Mouse (Mus musculus) liver, adult 2 months (tissue): ENCODE measurements around the gene 9430038I01Rik.

ENCODE experiments used
- CTCF ChIP-seq: fragments of 200-500 bp; IDR thresholded peaks from 2 replicates; pipeline ENCODE4 v1.5.1; 2011; ENCODE audit warnings: low read depth, low read length, control low read depth
- POLR2A ChIP-seq: fragments of 200-500 bp; IDR thresholded peaks from 2 replicates; pipeline ENCODE4 v1.6.1; 2011; ENCODE audit warnings: low read length, control low read depth; ENCODE audit not compliant: insufficient read depth; ENCODE audit errors: extremely low read depth

- TF ChIP-seq CTCF (peak; percentile 50), POLR2A (no peak)
These were observed 43.8 kb downstream of the 9430038I01Rik start for GRCm38 (mm10) chr7:137366736-137367135.
